Mouse (Mus musculus): ENCODE results near the gene A030003K21Rik. TPM values are rescaled to one million over a fixed set of nuclear protein-coding genes. Genes with fewer than 3 reads are reported as not detected.

Gene A030003K21Rik
- polyA plus RNA-seq, 3 experiments from 2014 or later = not detected

GRCm38 (mm10) chr1:82905886-82906285 lies 37.3 kb downstream of the A030003K21Rik start:
- ATAC-seq = no peak

DNA sequence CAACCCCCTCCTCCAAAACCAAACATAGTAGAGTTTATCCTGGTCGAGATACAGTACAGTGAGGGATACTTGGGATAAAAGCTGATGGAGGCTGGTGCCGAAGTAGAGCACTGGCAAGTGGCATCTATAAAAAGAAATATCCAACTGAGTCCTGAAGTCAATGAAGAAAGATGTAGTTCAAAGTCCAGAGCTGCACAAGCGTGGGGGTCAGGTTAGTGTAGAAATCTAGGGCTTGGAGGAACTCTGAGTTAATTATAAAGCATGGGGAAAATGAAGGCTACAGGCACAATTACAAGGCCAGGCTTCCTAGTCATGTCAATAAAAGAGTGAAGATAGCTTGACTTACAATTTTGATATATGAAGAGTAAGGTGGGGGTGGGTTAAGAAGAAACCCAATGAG lies 42.0 kb downstream of the A030003K21Rik start:
- no peak for ATAC-seq

- peak; percentile 77 for ATAC-seq
Measured at GRCm38 (mm10) chr1:82900567-82900966, 42.6 kb downstream of the A030003K21Rik start.

GRCm38 (mm10) chr1:82893269-82893668 lies 49.9 kb downstream of the A030003K21Rik start:
- no peak for ATAC-seq

Other genes starting within 250 kb of the A030003K21Rik start
- gene Mff, start 218.5 kb downstream of the A030003K21Rik start, polyA plus RNA-seq (2017; shearing (Covaris generic)) = 100 to 1,000 TPM in 1 of 3 experiments, 10 to 100 TPM in 2; 83.4 to 108 (median 89.5) TPM
- gene Tm4sf20, start 174.9 kb downstream of the A030003K21Rik start, polyA plus RNA-seq (2017; shearing (Covaris generic)) = 1 to 10 TPM in 1 of 3 experiments, under 1 TPM in 1, not detected in 1; 0.40 to 1.1 TPM
- not detected for gene Gm47791, start 172.1 kb downstream of the A030003K21Rik start, polyA plus RNA-seq (2017; shearing (Covaris generic))
- 10 to 100 TPM; 32.2 to 33.2 (median 32.6) TPM for gene Agfg1, start 103.9 kb downstream of the A030003K21Rik start, polyA plus RNA-seq (2017; shearing (Covaris generic))
- 1 to 10 TPM in 2 of 3 experiments, under 1 TPM in 1; 0.60 to 2.2 (median 1.1) TPM for gene A030005L19Rik, start 30.1 kb downstream of the A030003K21Rik start, polyA plus RNA-seq (2017; shearing (Covaris generic))
- gene A030014E15Rik, start 18.5 kb downstream of the A030003K21Rik start, polyA plus RNA-seq (2017; shearing (Covaris generic)) = not detected
- not detected for gene Gm6217, start 12.0 kb downstream of the A030003K21Rik start, polyA plus RNA-seq (2017; shearing (Covaris generic))
- not detected for gene Gm7544, start 12.6 kb upstream of the A030003K21Rik start, polyA plus RNA-seq (2017; shearing (Covaris generic))
- not detected for gene Gm47955, start 16.9 kb upstream of the A030003K21Rik start, polyA plus RNA-seq (2017; shearing (Covaris generic))
- gene Gm47959, start 57.2 kb upstream of the A030003K21Rik start, polyA plus RNA-seq (2017; shearing (Covaris generic)) = not detected
- gene Slc19a3, start 95.1 kb upstream of the A030003K21Rik start, polyA plus RNA-seq (2017; shearing (Covaris generic)) = not detected
- not detected for gene Krtap28-10, start 99.1 kb upstream of the A030003K21Rik start, polyA plus RNA-seq (2017; shearing (Covaris generic))
- not detected for gene Gm47969, start 101.5 kb upstream of the A030003K21Rik start, polyA plus RNA-seq (2017; shearing (Covaris generic))
- gene A030005K14Rik, start 116.0 kb upstream of the A030003K21Rik start, polyA plus RNA-seq (2017; shearing (Covaris generic)) = not detected
- gene Krtap28-13, start 117.5 kb upstream of the A030003K21Rik start, polyA plus RNA-seq (2017; shearing (Covaris generic)) = not detected
- gene Ccl20, start 173.4 kb upstream of the A030003K21Rik start, polyA plus RNA-seq (2017; shearing (Covaris generic)) = 10 to 100 TPM in 2 of 3 experiments, 1 to 10 TPM in 1; 1.1 to 29.5 (median 11.3) TPM
- 1 to 10 TPM in 1 of 3 experiments, under 1 TPM in 1, not detected in 1; 0.44 to 1.2 TPM for gene Daw1, start 216.4 kb upstream of the A030003K21Rik start, polyA plus RNA-seq (2017; shearing (Covaris generic))

Data from inflammation-experienced regulatory T-cells, adult 6 months (primary cell).